Mouse (Mus musculus): ENCODE data around the gene Gm11027.

Gene Gm11027

GRCm38 (mm10) chr12:116279181-116279580, 4.0 kb downstream of the Gm11027 start:
- in situ Hi-C loops (cut with MboI, MseI), result no loop called here

GRCm38 (mm10) chr12:116280149-116280652, 5.0 kb downstream of the Gm11027 start:
- in situ Hi-C loops (cut with MboI, MseI), result loop anchor here (5.0 to 10.0 kb wide), 2 partner anchors 125 to 127 kb away; partner anchors contain the start of gene Ncapg2 (in 2 of the 2)

- in situ Hi-C loops (cut with MboI, MseI), result loop anchor here (5.0 to 10.0 kb wide), 2 partner anchors 124 to 126 kb away; partner anchors contain the start of gene Ncapg2 (in 2 of the 2)
Observed at GRCm38 (mm10) chr12:116280653-116281364, 5.6 kb downstream of the Gm11027 start, which contains the start of gene Esyt2. Esyt2 (plus strand) TSS chr12:116281196.

GRCm38 (mm10) chr12:116281427-116282281, 6.5 kb downstream of the Gm11027 start:
- in situ Hi-C loops (cut with MboI, MseI), result loop anchor here (5.0 to 10.0 kb wide), 2 partner anchors 123 to 126 kb away; partner anchors contain the start of gene Ncapg2 (in 2 of the 2)

GRCm38 (mm10) chr12:116282856-116283255, 7.7 kb downstream of the Gm11027 start:
- in situ Hi-C loops (cut with MboI, MseI), result loop anchor here (5.0 to 10.0 kb wide), 2 partner anchors 122 to 124 kb away; partner anchors contain the start of gene Ncapg2 (in 2 of the 2)

GRCm38 (mm10) chr12:116283511-116283910, 8.3 kb downstream of the Gm11027 start:
- in situ Hi-C loops (cut with MboI, MseI), result loop anchor here (5.0 to 10.0 kb wide), 2 partner anchors 121 to 124 kb away; partner anchors contain the start of gene Ncapg2 (in 2 of the 2)

GRCm38 (mm10) chr12:116293185-116293584, 18.0 kb downstream of the Gm11027 start:
- in situ Hi-C loops (cut with MboI, MseI), result no loop called here

- in situ Hi-C loops (cut with MboI, MseI), result no loop called here
Observed at GRCm38 (mm10) chr12:116293599-116294292, 18.6 kb downstream of the Gm11027 start.

- in situ Hi-C loops (cut with MboI, MseI), result no loop called here
Observed at GRCm38 (mm10) chr12:116299906-116300305, 24.7 kb downstream of the Gm11027 start.

GRCm38 (mm10) chr12:116302181-116302580, 27.0 kb downstream of the Gm11027 start:
- in situ Hi-C loops (cut with MboI, MseI), result no loop called here

GRCm38 (mm10) chr12:116306042-116306441, 30.9 kb downstream of the Gm11027 start:
- in situ Hi-C loops (cut with MboI, MseI), result no loop called here

GRCm38 (mm10) chr12:116307870-116308269, 32.7 kb downstream of the Gm11027 start:
- in situ Hi-C loops (cut with MboI, MseI), result no loop called here

- in situ Hi-C loops (cut with MboI, MseI), result no loop called here
Observed at GRCm38 (mm10) chr12:116308612-116309011, 33.4 kb downstream of the Gm11027 start.

GRCm38 (mm10) chr12:116313816-116314215, 38.6 kb downstream of the Gm11027 start:
- in situ Hi-C loops (cut with MboI, MseI), result no loop called here

- in situ Hi-C loops (cut with MboI, MseI), result no loop called here
Observed at GRCm38 (mm10) chr12:116315498-116315897, 40.3 kb downstream of the Gm11027 start.

GRCm38 (mm10) chr12:116317818-116318217, 42.6 kb downstream of the Gm11027 start:
- in situ Hi-C loops (cut with MboI, MseI), result no loop called here
